Mouse (Mus musculus) mesoderm, embryonic 11.5 days (tissue): ENCODE data around the gene Sh3pxd2a.
A peak's percentile ranks its signal among the peaks of the same experiment; 100 is the strongest.

Experiments used
- DNase-seq: peaks from one replicate; pipeline ENCODE4 v3.0.0-alpha.2; 2012; ENCODE audit warnings: low read depth, low spot score

Gene Sh3pxd2a

GRCm38 (mm10) chr19:47314076-47314941 lies 149.9 kb downstream of the Sh3pxd2a start:
- DNase-seq = peak; percentile 88

- DNase-seq = no peak
These were observed 150.7 kb downstream of the Sh3pxd2a start for GRCm38 (mm10) chr19:47313387-47314075.

GRCm38 (mm10) chr19:47311162-47311561 lies 153.0 kb downstream of the Sh3pxd2a start:
- no peak for DNase-seq

- DNase-seq = no peak
These were observed 154.4 kb downstream of the Sh3pxd2a start for GRCm38 (mm10) chr19:47309824-47310223.

GRCm38 (mm10) chr19:47306917-47307315 lies 157.3 kb downstream of the Sh3pxd2a start:
- DNase-seq = no peak

- DNase-seq = no peak
These were observed 157.9 kb downstream of the Sh3pxd2a start for GRCm38 (mm10) chr19:47306128-47306916.

- DNase-seq = no peak
These were observed 158.8 kb downstream of the Sh3pxd2a start for GRCm38 (mm10) chr19:47305401-47305800.

GRCm38 (mm10) chr19:47304170-47304745 lies 159.9 kb downstream of the Sh3pxd2a start:
- DNase-seq = no peak

- DNase-seq = no peak
These were observed 161.1 kb downstream of the Sh3pxd2a start for GRCm38 (mm10) chr19:47303128-47303527.

- DNase-seq = no peak
These were observed 161.9 kb downstream of the Sh3pxd2a start for GRCm38 (mm10) chr19:47302191-47302852.

GRCm38 (mm10) chr19:47301303-47302190 lies 162.7 kb downstream of the Sh3pxd2a start:
- DNase-seq = peak; percentile 77

GRCm38 (mm10) chr19:47298100-47298499 lies 166.1 kb downstream of the Sh3pxd2a start:
- no peak for DNase-seq

- no peak for DNase-seq
These were observed 171.7 kb downstream of the Sh3pxd2a start for GRCm38 (mm10) chr19:47292451-47292951.

- peak; percentile 55 for DNase-seq
These were observed 172.7 kb downstream of the Sh3pxd2a start for GRCm38 (mm10) chr19:47291307-47292080.

- peak; percentile 23 for DNase-seq
These were observed 177.2 kb downstream of the Sh3pxd2a start for GRCm38 (mm10) chr19:47286886-47287450.

- DNase-seq = no peak
These were observed 178.6 kb downstream of the Sh3pxd2a start for GRCm38 (mm10) chr19:47285581-47285980.

- no peak for DNase-seq
These were observed 181.4 kb downstream of the Sh3pxd2a start for GRCm38 (mm10) chr19:47282688-47283215.

- no peak for DNase-seq
These were observed 182.1 kb downstream of the Sh3pxd2a start for GRCm38 (mm10) chr19:47282050-47282454.
